Comparison of ENCODE assay signal across 15 mouse cellular contexts in genomic region chr5:31181183-31181770, GRCm38 (mm10). TPM values are rescaled to one million over a fixed set of nuclear protein-coding genes. Genes with fewer than 3 reads are reported as not detected.
DNase-seq lines count a peak whose midpoint lies in the region; ATAC-seq and TF ChIP-seq lines count a peak whose summit lies in the region.
"Had no signal": no experiment of that assay in that cellular context is flagged by ENCODE, and none has a peak within 500 bp of the region (broad histone marks: within the 10 kb centered on the region; RNA-seq: fewer than 3 reads in every experiment).

No protein-coding gene starts in this region.

- WGBS in heart, embryonic 13.5 days, result 90% methylated on average over 9 of the region's 9 CpGs
- WGBS in midbrain, embryonic 11.5 days, result 95% methylated on average over 9 of the region's 9 CpGs
- WGBS in midbrain, embryonic 13.5 days, result 95% methylated on average over 9 of the region's 9 CpGs
- 93% methylated on average over 9 of the region's 9 CpGs for WGBS in embryonic facial prominence, embryonic 14.5 days

- H3K4me2 ChIP-seq in heart, embryonic 13.5 days, result peak overlapping the region; percentile 98
- H3K4me2 ChIP-seq in midbrain, embryonic 11.5 days, result no peak overlapping the region
- H3K4me2 ChIP-seq in midbrain, embryonic 13.5 days (replicated peaks), result no peak overlapping the region
- H3K4me2 ChIP-seq in embryonic facial prominence, embryonic 14.5 days (ENCODE audit: low read depth, low read length), result no peak overlapping the region; the same call in 1 of the 2 replicates
- H3K4me2 ChIP-seq in myocyte (ENCODE audit: low read depth), result no peak overlapping the region

- no peak overlapping the region for H3K27ac ChIP-seq in heart, embryonic 13.5 days (replicated peaks)
- H3K27ac ChIP-seq in midbrain, embryonic 11.5 days (ENCODE audit: low read depth, low read length), result no peak overlapping the region
- no peak overlapping the region for H3K27ac ChIP-seq in midbrain, embryonic 13.5 days
- peak overlapping the region; percentile 97; the same call in 1 of the 2 replicates for H3K27ac ChIP-seq in embryonic facial prominence, embryonic 14.5 days (replicated peaks; ENCODE audit: low read depth, low read length)

- no peak overlapping the region for H3ac ChIP-seq in myocyte (ENCODE audit: control insufficient read depth, insufficient read length)

- H3K9me3 ChIP-seq in heart, embryonic 13.5 days, result no peaks in the 10 kb centered on the region
- no peaks in the 10 kb centered on the region for H3K9me3 ChIP-seq in midbrain, embryonic 11.5 days (ENCODE audit: control insufficient read depth, low read length)
- H3K9me3 ChIP-seq in midbrain, embryonic 13.5 days, result no peaks in the 10 kb centered on the region
- no peaks in the 10 kb centered on the region for H3K9me3 ChIP-seq in embryonic facial prominence, embryonic 14.5 days (ENCODE audit: control insufficient read depth, low read length)
- H3K9me3 ChIP-seq: embryonic facial prominence, embryonic 15.5 days; heart, embryonic 12.5 days; stomach, embryonic 15.5 days had no signal

- H3K4me3 ChIP-seq in heart, embryonic 13.5 days, result peak overlapping the region; percentile 84; the same call in 1 of the 2 replicates
- H3K4me3 ChIP-seq in midbrain, embryonic 11.5 days (ENCODE audit: low read depth, low read length), result no peak overlapping the region
- no peak overlapping the region for H3K4me3 ChIP-seq in midbrain, embryonic 13.5 days (replicated peaks)
- no peak overlapping the region for H3K4me3 ChIP-seq in embryonic facial prominence, embryonic 14.5 days (ENCODE audit: low read depth, low read length)
- peak overlapping the region; percentile 92 for H3K4me3 ChIP-seq in myocyte

- intact Hi-C loops in heart, postnatal 25 days (cut with DNase I), result no loop called here

- peaks cover 34% of the 10 kb centered on the region for H3K79me2 ChIP-seq in myocyte (ENCODE audit: control insufficient read depth, insufficient read depth)

- no peak for DNase-seq in heart, postnatal 25 days (ENCODE audit: low spot score)
- peak; percentile 86 for DNase-seq in midbrain, embryonic 11.5 days (ENCODE audit: low spot score, missing footprints)
- DNase-seq in embryonic facial prominence, embryonic 14.5 days (ENCODE audit: low spot score), result no peak
- DNase-seq in right cerebral cortex, adult 18-20 months, result no peak
- DNase-seq: B cell, adult 2 months; cerebellum, postnatal 25 days; forebrain, postnatal 0 days; gastrocnemius, postnatal 36 days; thymus, postnatal 4 days had no signal

- no peaks in the 10 kb centered on the region for H3K27me3 ChIP-seq in heart, embryonic 13.5 days (replicated peaks)
- no peaks in the 10 kb centered on the region for H3K27me3 ChIP-seq in midbrain, embryonic 11.5 days (ENCODE audit: control insufficient read depth, insufficient read depth, low read length)
- no peaks in the 10 kb centered on the region for H3K27me3 ChIP-seq in midbrain, embryonic 13.5 days
- H3K27me3 ChIP-seq in embryonic facial prominence, embryonic 14.5 days (replicated peaks; ENCODE audit: control insufficient read depth, insufficient read depth, low read length), result no peaks in the 10 kb centered on the region
- H3K27me3 ChIP-seq in myocyte (ENCODE audit: control insufficient read depth, insufficient read depth, insufficient read length), result no peaks in the 10 kb centered on the region
- H3K27me3 ChIP-seq: embryonic facial prominence, embryonic 15.5 days; heart, embryonic 12.5 days; stomach, embryonic 15.5 days had no signal

- no peak for ATAC-seq in heart, embryonic 13.5 days (ENCODE audit: extremely low read depth, insufficient number of reproducible peaks, low FRiP score, low TSS enrichment)
- ATAC-seq in midbrain, embryonic 11.5 days (ENCODE audit: low FRiP score), result no peak
- ATAC-seq in midbrain, embryonic 13.5 days, result no peak
- no peak for ATAC-seq in embryonic facial prominence, embryonic 14.5 days (ENCODE audit: low read depth)

- H3K4me1 ChIP-seq in heart, embryonic 13.5 days, result peaks cover 20% of the 10 kb centered on the region
- peaks cover 5% of the 10 kb centered on the region for H3K4me1 ChIP-seq in midbrain, embryonic 11.5 days (ENCODE audit: control insufficient read depth, insufficient read depth, low read length)
- H3K4me1 ChIP-seq in midbrain, embryonic 13.5 days (replicated peaks), result peaks cover 29% of the 10 kb centered on the region
- peaks cover 10% of the 10 kb centered on the region; the same call in 1 of the 2 replicates for H3K4me1 ChIP-seq in embryonic facial prominence, embryonic 14.5 days (ENCODE audit: control insufficient read depth, insufficient read depth, low read length)
- H3K4me1 ChIP-seq: stomach, embryonic 15.5 days had no signal

- H3K9ac ChIP-seq in heart, embryonic 13.5 days, result no peak overlapping the region
- no peak overlapping the region for H3K9ac ChIP-seq in midbrain, embryonic 11.5 days (ENCODE audit: low read length)
- no peak overlapping the region for H3K9ac ChIP-seq in midbrain, embryonic 13.5 days (replicated peaks)
- no peak overlapping the region for H3K9ac ChIP-seq in embryonic facial prominence, embryonic 14.5 days (ENCODE audit: low read depth, low read length)

- H3K36me3 ChIP-seq in heart, embryonic 13.5 days, result peaks cover 10% of the 10 kb centered on the region; the same call in 1 of the 2 replicates
- H3K36me3 ChIP-seq in midbrain, embryonic 11.5 days (ENCODE audit: control insufficient read depth, insufficient read depth, low read length), result no peaks in the 10 kb centered on the region
- H3K36me3 ChIP-seq in midbrain, embryonic 13.5 days, result 0 out of 2 replicates have a peak, but pooled peaks cover 3% of the 10 kb centered on the region
- H3K36me3 ChIP-seq in embryonic facial prominence, embryonic 14.5 days (ENCODE audit: control insufficient read depth, insufficient read depth, low read length), result no peaks in the 10 kb centered on the region; the same call in 1 of the 2 replicates
- no peaks in the 10 kb centered on the region for H3K36me3 ChIP-seq in myocyte (ENCODE audit: control insufficient read depth, insufficient read depth)

- no peak for TF ChIP-seq POLR2A in myocyte (IDR thresholded peaks at IDR 0.05; ENCODE audit: insufficient read length, low read depth)

TF ChIP-seq in myocyte, 11 proteins besides CTCF, POLR2A, EP300 and RAD21 (continues in another document):
- TF ChIP-seq MYOD1 (IDR thresholded peaks at IDR 0.05; ENCODE audit: control insufficient read depth in 1 of 3, insufficient read length in 2 of 3, low read depth in 2 of 3) (no peak), TCF3 (IDR thresholded peaks at IDR 0.05; ENCODE audit: insufficient read length, low read depth) (no peak), MYOG (IDR thresholded peaks at IDR 0.05; ENCODE audit: control insufficient read depth in 1 of 3, insufficient read depth in 1 of 3, insufficient read length in 2 of 3, low read depth in 2 of 3) (no peak), TCF12 (IDR thresholded peaks at IDR 0.05; ENCODE audit: insufficient read depth, poor library complexity, severe bottlenecking) (no peak), CEBPB (IDR thresholded peaks at IDR 0.05; ENCODE audit: insufficient read depth, poor library complexity, severe bottlenecking) (no peak), REST (IDR thresholded peaks at IDR 0.05; ENCODE audit: insufficient read depth, insufficient read length) (no peak), USF1 (IDR thresholded peaks at IDR 0.05; ENCODE audit: low read depth) (no peak), MAX (IDR thresholded peaks at IDR 0.05; ENCODE audit: low read depth) (no peak)

RNA-seq across cellular contexts. Expression of gene Gtf3c2, which starts 1.3 kb away (rescaled TPM):
- polyA plus RNA-seq in heart, embryonic 13.5 days (2015; fragmentation: Nextera tagmentation; extraction: Ambion mirVana), result 45.3 and 47.8 TPM in 2 replicates
- total RNA-seq in heart, postnatal 25 days (2021), result 10 to 100 TPM; 32.0 to 35.8 TPM
- polyA plus RNA-seq in midbrain, embryonic 11.5 days (2014; fragmentation: Nextera tagmentation; extraction: Ambion mirVana), result 71.9 and 72.5 TPM in 2 replicates
- 78.1 and 80.2 TPM in 2 replicates for polyA plus RNA-seq in midbrain, embryonic 13.5 days (2015; fragmentation: Nextera tagmentation; extraction: Ambion mirVana)
- polyA plus RNA-seq in embryonic facial prominence, embryonic 14.5 days (2014; fragmentation: Nextera tagmentation; extraction: Ambion mirVana), result 47.5 and 59.9 TPM in 2 replicates
- 24.9 TPM for polyA plus RNA-seq in myocyte (2012; fragmentation: generic; extraction: Trizol)

RNA-seq across cellular contexts. Expression of gene Gm29609, which starts 1.6 kb away (rescaled TPM):
- 0.46 and 2.6 TPM in 2 replicates for polyA plus RNA-seq in heart, embryonic 13.5 days (2015; fragmentation: Nextera tagmentation; extraction: Ambion mirVana)
- under 1 TPM; 0.23 to 0.28 TPM for total RNA-seq in heart, postnatal 25 days (2021)
- polyA plus RNA-seq in midbrain, embryonic 11.5 days (2014; fragmentation: Nextera tagmentation; extraction: Ambion mirVana), result 0.78 and 1.9 TPM in 2 replicates
- polyA plus RNA-seq in midbrain, embryonic 13.5 days (2015; fragmentation: Nextera tagmentation; extraction: Ambion mirVana), result 0.86 and 1.1 TPM in 2 replicates
- polyA plus RNA-seq in embryonic facial prominence, embryonic 14.5 days (2014; fragmentation: Nextera tagmentation; extraction: Ambion mirVana), result 0.54 and 0.68 TPM in 2 replicates
- 2.6 TPM for polyA plus RNA-seq in myocyte (2012; fragmentation: generic; extraction: Trizol)

RNA-seq across cellular contexts. Expression of gene Snx17, which starts 11.8 kb away (rescaled TPM):
- 112 and 116 TPM in 2 replicates for polyA plus RNA-seq in heart, embryonic 13.5 days (2015; fragmentation: Nextera tagmentation; extraction: Ambion mirVana)
- 10 to 100 TPM; 61.3 to 62.5 TPM for total RNA-seq in heart, postnatal 25 days (2021)
- 150 and 155 TPM in 2 replicates for polyA plus RNA-seq in midbrain, embryonic 11.5 days (2014; fragmentation: Nextera tagmentation; extraction: Ambion mirVana)
- 135 and 140 TPM in 2 replicates for polyA plus RNA-seq in midbrain, embryonic 13.5 days (2015; fragmentation: Nextera tagmentation; extraction: Ambion mirVana)
- polyA plus RNA-seq in embryonic facial prominence, embryonic 14.5 days (2014; fragmentation: Nextera tagmentation; extraction: Ambion mirVana), result 124 and 141 TPM in 2 replicates
- 138 TPM for polyA plus RNA-seq in myocyte (2012; fragmentation: generic; extraction: Trizol)

RNA-seq across cellular contexts. Expression of gene Eif2b4, which starts 12.0 kb away (rescaled TPM):
- polyA plus RNA-seq in heart, embryonic 13.5 days (2015; fragmentation: Nextera tagmentation; extraction: Ambion mirVana), result 52.3 and 55.9 TPM in 2 replicates
- total RNA-seq in heart, postnatal 25 days (2021), result 10 to 100 TPM; 51.6 to 55.5 TPM
- polyA plus RNA-seq in midbrain, embryonic 11.5 days (2014; fragmentation: Nextera tagmentation; extraction: Ambion mirVana), result 62.0 and 63.9 TPM in 2 replicates
- 71.5 and 74.6 TPM in 2 replicates for polyA plus RNA-seq in midbrain, embryonic 13.5 days (2015; fragmentation: Nextera tagmentation; extraction: Ambion mirVana)
- polyA plus RNA-seq in embryonic facial prominence, embryonic 14.5 days (2014; fragmentation: Nextera tagmentation; extraction: Ambion mirVana), result 55.5 and 58.0 TPM in 2 replicates
- 60.2 TPM for polyA plus RNA-seq in myocyte (2012; fragmentation: generic; extraction: Trizol)

RNA-seq across cellular contexts. Expression of gene Zfp513, which starts 20.8 kb away (rescaled TPM):
- 7.3 and 7.5 TPM in 2 replicates for polyA plus RNA-seq in heart, embryonic 13.5 days (2015; fragmentation: Nextera tagmentation; extraction: Ambion mirVana)
- total RNA-seq in heart, postnatal 25 days (2021), result 1 to 10 TPM; 7.3 to 8.1 TPM
- polyA plus RNA-seq in midbrain, embryonic 11.5 days (2014; fragmentation: Nextera tagmentation; extraction: Ambion mirVana), result 4.2 and 6.5 TPM in 2 replicates
- polyA plus RNA-seq in midbrain, embryonic 13.5 days (2015; fragmentation: Nextera tagmentation; extraction: Ambion mirVana), result 12.5 and 20.5 TPM in 2 replicates
- 5.4 and 5.8 TPM in 2 replicates for polyA plus RNA-seq in embryonic facial prominence, embryonic 14.5 days (2014; fragmentation: Nextera tagmentation; extraction: Ambion mirVana)
- polyA plus RNA-seq in myocyte (2012; fragmentation: generic; extraction: Trizol), result 25.6 TPM

Comparison
In these comparisons a context has a peak if more than half of its experiments do, and no peak if none do; other contexts are left out.
1. H3K4me3 ChIP-seq: peak in heart, embryonic 13.5 days (single experiment) and myocyte (single experiment); none in midbrain, embryonic 11.5 days (single experiment), midbrain, embryonic 13.5 days (single experiment) and embryonic facial prominence, embryonic 14.5 days (single experiment).